Mouse (Mus musculus) liver, adult (tissue): ENCODE results near the gene Arf1.
A peak's percentile ranks its signal among the peaks of the same experiment; 100 is the strongest.

ENCODE experiments used
- GATA4 ChIP-seq: IDR thresholded peaks from 2 replicates; pipeline ENCODE4 v1.6.1; 2014; ENCODE audit warnings: mild to moderate bottlenecking, low read length; ENCODE audit not compliant: insufficient replicate concordance

Gene Arf1

GRCm38 (mm10) chr11:59209003-59209441 lies 19.0 kb downstream of the Arf1 start:
- TF ChIP-seq GATA4: no peak

GRCm38 (mm10) chr11:59208153-59208831 lies 19.8 kb downstream of the Arf1 start, which contains the start of gene 2310033P09Rik:
Gene 2310033P09Rik (plus strand): TSS chr11:59208321.
- peak; percentile 98; the same call in 1 of the 2 replicates for TF ChIP-seq GATA4

- TF ChIP-seq GATA4: peak; percentile 51; the same call in 1 of the 2 replicates
Observed at GRCm38 (mm10) chr11:59202081-59202995, 25.7 kb downstream of the Arf1 start, which contains the start of gene Mrpl55. Gene Mrpl55 (plus strand): TSS chr11:59202486.

GRCm38 (mm10) chr11:59201216-59202002 lies 26.7 kb downstream of the Arf1 start:
- no peak for TF ChIP-seq GATA4

GRCm38 (mm10) chr11:59196230-59196629 lies 31.8 kb downstream of the Arf1 start:
- TF ChIP-seq GATA4: no peak

GRCm38 (mm10) chr11:59192059-59192386 lies 36.0 kb downstream of the Arf1 start, which contains the start of gene Guk1:
Gene Guk1 (minus strand): TSS chr11:59192212.
- TF ChIP-seq GATA4: no peak

- peak; percentile 39; the same call in 1 of the 2 replicates for TF ChIP-seq GATA4
Observed at GRCm38 (mm10) chr11:59191231-59192058, 36.6 kb downstream of the Arf1 start.

GRCm38 (mm10) chr11:59187706-59188105 lies 40.4 kb downstream of the Arf1 start:
- TF ChIP-seq GATA4: no peak

- no peak for TF ChIP-seq GATA4
Observed at GRCm38 (mm10) chr11:59185490-59185889, 42.6 kb downstream of the Arf1 start.

GRCm38 (mm10) chr11:59183821-59184220 lies 44.2 kb downstream of the Arf1 start:
- TF ChIP-seq GATA4: peak; percentile 88; the same call in 1 of the 2 replicates

- TF ChIP-seq GATA4: no peak
Observed at GRCm38 (mm10) chr11:59182864-59183331, 45.2 kb downstream of the Arf1 start, which contains the start of gene Gjc2. Gene Gjc2 (minus strand): TSS chr11:59183213.

GRCm38 (mm10) chr11:59176921-59177320 lies 51.1 kb downstream of the Arf1 start:
- no peak for TF ChIP-seq GATA4

GRCm38 (mm10) chr11:59176475-59176874 lies 51.6 kb downstream of the Arf1 start:
- TF ChIP-seq GATA4: no peak

- TF ChIP-seq GATA4: no peak
Observed at GRCm38 (mm10) chr11:59174189-59174838, 53.8 kb downstream of the Arf1 start.

GRCm38 (mm10) chr11:59170549-59170948 lies 57.5 kb downstream of the Arf1 start:
- no peak for TF ChIP-seq GATA4
